Mouse (Mus musculus): ENCODE data around the gene Vamp5. TPM values are rescaled to one million over a fixed set of nuclear protein-coding genes. Genes with fewer than 3 reads are reported as not detected.

Gene Vamp5
- polyA plus RNA-seq, 1 experiment from 2014 or later, result 32.1 TPM

DNA sequence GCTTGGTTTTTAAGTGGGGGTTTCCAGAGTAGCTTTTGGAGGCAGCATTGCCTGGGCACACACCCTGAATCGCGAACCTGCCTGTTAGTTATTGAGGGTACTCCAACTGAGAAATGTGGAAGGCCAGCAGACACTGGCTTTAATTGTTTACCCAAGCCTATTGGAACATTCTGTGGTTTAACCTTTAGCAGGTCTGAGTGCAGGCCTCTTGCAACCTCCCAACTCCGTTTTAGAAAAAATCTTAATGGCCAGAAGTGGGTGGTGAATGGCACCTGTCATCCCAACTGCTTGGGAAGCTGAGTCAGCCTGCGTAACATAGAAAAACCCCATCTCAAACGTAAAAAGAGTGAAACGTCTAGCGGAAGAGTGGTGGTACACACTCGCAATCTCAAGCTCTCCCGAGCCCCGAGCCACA lies 16.6 kb upstream of the Vamp5 start:
- no peak overlapping the region for H3K9ac ChIP-seq (ENCODE audit: low read depth, low read length)
- no peaks in the 10 kb centered on the region for H3K4me1 ChIP-seq (ENCODE audit: control insufficient read depth, insufficient read depth, low read length)
- no peak overlapping the region for H3K27ac ChIP-seq (ENCODE audit: low read depth, low read length)
- H3K27me3 ChIP-seq (ENCODE audit: control insufficient read depth, insufficient read depth, low read length), result no peaks in the 10 kb centered on the region
- H3K4me2 ChIP-seq (replicated peaks; ENCODE audit: low read depth, low read length), result no peak overlapping the region
- no peak overlapping the region for H3K4me3 ChIP-seq (ENCODE audit: low read length)
- ATAC-seq (ENCODE audit: low FRiP score, low TSS enrichment), result no peak
- no peaks in the 10 kb centered on the region for H3K9me3 ChIP-seq (ENCODE audit: control insufficient read depth, low read length)
- H3K36me3 ChIP-seq (ENCODE audit: control insufficient read depth, insufficient read depth, low read length), result no peaks in the 10 kb centered on the region
- 81% methylated on average over 10 of the region's 10 CpGs for WGBS

DNA sequence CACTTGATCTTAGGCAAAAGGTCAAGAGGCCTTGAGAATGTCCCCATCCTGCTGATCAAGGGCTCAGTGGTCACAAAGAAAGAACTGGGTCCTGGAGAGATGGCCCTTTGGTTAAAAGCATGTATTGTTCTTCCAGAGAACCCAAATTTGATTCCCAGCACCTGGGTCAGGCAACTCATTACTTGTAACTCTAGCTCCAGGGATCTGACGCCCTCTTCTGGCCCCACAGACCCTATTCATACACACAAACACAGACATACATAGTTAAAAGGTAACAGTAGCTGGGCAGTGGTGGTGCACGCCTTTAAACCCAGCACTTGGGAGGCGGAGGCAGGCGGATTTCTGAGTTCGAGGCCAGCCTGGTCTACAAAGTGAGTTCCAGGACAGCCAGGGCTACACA lies 12.1 kb upstream of the Vamp5 start:
- H3K4me1 ChIP-seq (ENCODE audit: control insufficient read depth, insufficient read depth, low read length), result peaks cover 25% of the 10 kb centered on the region
- no peak overlapping the region for H3K4me3 ChIP-seq (ENCODE audit: low read length)
- no peak for ATAC-seq (ENCODE audit: low FRiP score, low TSS enrichment)
- H3K9me3 ChIP-seq (ENCODE audit: control insufficient read depth, low read length), result no peaks in the 10 kb centered on the region
- WGBS, result 91% methylated on average over 5 of the region's 5 CpGs
- H3K27ac ChIP-seq (ENCODE audit: low read depth, low read length), result peak overlapping the region; percentile 42; the same call in 1 of the 2 replicates
- H3K9ac ChIP-seq (ENCODE audit: low read depth, low read length), result no peak overlapping the region
- no peaks in the 10 kb centered on the region for H3K27me3 ChIP-seq (ENCODE audit: control insufficient read depth, insufficient read depth, low read length)
- H3K4me2 ChIP-seq (replicated peaks; ENCODE audit: low read depth, low read length), result no peak overlapping the region
- no peaks in the 10 kb centered on the region for H3K36me3 ChIP-seq (ENCODE audit: control insufficient read depth, insufficient read depth, low read length)

- Histone ChIP-seq H3K4me1 (ENCODE audit: control insufficient read depth, insufficient read depth, low read length) (peaks cover 25% of the 10 kb centered on the region), H3K9ac (ENCODE audit: low read depth, low read length) (peak overlapping the region; percentile 73; the same call in 1 of the 2 replicates), H3K9me3 (ENCODE audit: control insufficient read depth, low read length) (no peaks in the 10 kb centered on the region), H3K4me3 (ENCODE audit: low read length) (peak overlapping the region; percentile 54), H3K36me3 (ENCODE audit: control insufficient read depth, insufficient read depth, low read length) (peaks cover 3% of the 10 kb centered on the region; the same call in 1 of the 2 replicates), H3K27ac (ENCODE audit: low read depth, low read length) (peak overlapping the region; percentile 97), H3K4me2 (replicated peaks; ENCODE audit: low read depth, low read length) (peak overlapping the region; percentile 55), H3K27me3 (ENCODE audit: control insufficient read depth, insufficient read depth, low read length) (no peaks in the 10 kb centered on the region)
- ATAC-seq (ENCODE audit: low FRiP score, low TSS enrichment), result peak; percentile 82
- WGBS, result 13% methylated on average over 12 of the region's 12 CpGs
These were observed 10.7 kb upstream of the Vamp5 start for GRCm38 (mm10) chr6:72390795-72391521.

DNA sequence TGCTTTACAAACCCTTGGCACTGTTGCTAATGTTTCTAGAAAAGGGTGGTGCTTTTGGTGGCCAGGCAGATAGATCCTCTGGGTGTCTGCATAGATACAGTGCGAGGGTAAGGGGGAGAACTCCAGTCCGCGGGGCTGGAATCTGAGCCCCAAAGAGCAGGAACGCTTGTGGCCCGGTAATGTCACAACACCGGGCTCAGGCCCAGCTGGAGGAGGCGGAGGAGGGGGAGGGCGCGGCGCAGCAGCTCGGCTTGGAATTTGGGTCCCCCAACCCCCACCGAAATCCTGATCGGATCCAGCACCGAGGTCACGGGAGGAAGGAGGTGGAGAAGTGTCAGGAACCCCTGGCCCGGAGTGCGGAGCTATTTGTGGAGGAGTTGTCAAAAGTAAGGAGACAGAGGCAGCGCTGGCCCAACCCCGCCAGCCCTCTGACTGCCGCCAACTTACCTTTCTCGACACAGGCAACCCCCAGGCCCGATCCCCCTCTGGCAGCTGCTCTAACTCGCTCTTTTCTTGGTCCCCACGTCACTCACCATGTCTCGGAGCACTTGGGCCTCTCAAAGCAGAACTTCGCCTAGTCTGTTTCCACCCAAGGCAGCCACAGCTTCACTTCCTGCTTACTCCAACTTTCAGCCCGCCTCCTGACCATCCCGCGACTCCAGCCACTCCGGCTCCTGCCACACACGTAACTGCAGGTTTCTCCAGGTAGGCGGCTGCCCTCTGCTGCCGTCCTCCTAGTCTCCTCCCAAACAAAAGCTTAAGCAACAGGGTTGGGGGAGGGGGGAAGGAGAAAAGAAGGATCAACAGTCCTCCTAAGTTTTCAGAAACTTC lies 9.9 kb upstream of the Vamp5 start, which contains the start of gene Vamp8:
Gene Vamp8 (minus strand): TSS at position 763 of the 831 bp plus-strand sequence.
- WGBS, result 1% methylated on average over 32 of the region's 33 CpGs
- ATAC-seq (ENCODE audit: low FRiP score, low TSS enrichment), result peak; percentile 71
- Histone ChIP-seq H3K4me1 (ENCODE audit: control insufficient read depth, insufficient read depth, low read length) (peaks cover 25% of the 10 kb centered on the region), H3K9me3 (ENCODE audit: control insufficient read depth, low read length) (no peaks in the 10 kb centered on the region), H3K36me3 (ENCODE audit: control insufficient read depth, insufficient read depth, low read length) (peaks cover 8% of the 10 kb centered on the region), H3K27ac (ENCODE audit: low read depth, low read length) (peak within 1 kb of the TSS; percentile 97), H3K4me2 (replicated peaks; ENCODE audit: low read depth, low read length) (peak within 1 kb of the TSS; percentile 55), H3K4me3 (ENCODE audit: low read length) (peak within 1 kb of the TSS; percentile 54), H3K9ac (ENCODE audit: low read depth, low read length) (peak within 1 kb of the TSS; percentile 73), H3K27me3 (ENCODE audit: control insufficient read depth, insufficient read depth, low read length) (no peaks in the 10 kb centered on the region)

GRCm38 (mm10) chr6:72389471-72389940 lies 9.2 kb upstream of the Vamp5 start:
- ATAC-seq (ENCODE audit: low FRiP score, low TSS enrichment), result peak; percentile 32
- H3K4me3 ChIP-seq (ENCODE audit: low read length), result peak overlapping the region; percentile 54
- peak overlapping the region; percentile 97 for H3K27ac ChIP-seq (ENCODE audit: low read depth, low read length)
- peak overlapping the region; percentile 73 for H3K9ac ChIP-seq (ENCODE audit: low read depth, low read length)
- H3K36me3 ChIP-seq (ENCODE audit: control insufficient read depth, insufficient read depth, low read length), result peaks cover 10% of the 10 kb centered on the region
- H3K9me3 ChIP-seq (ENCODE audit: control insufficient read depth, low read length), result no peaks in the 10 kb centered on the region
- H3K4me2 ChIP-seq (replicated peaks; ENCODE audit: low read depth, low read length), result peak overlapping the region; percentile 55
- peaks cover 25% of the 10 kb centered on the region for H3K4me1 ChIP-seq (ENCODE audit: control insufficient read depth, insufficient read depth, low read length)
- WGBS, result 17% methylated on average over 13 of the region's 13 CpGs
- no peaks in the 10 kb centered on the region for H3K27me3 ChIP-seq (ENCODE audit: control insufficient read depth, insufficient read depth, low read length)

GRCm38 (mm10) chr6:72388791-72389329 lies 8.6 kb upstream of the Vamp5 start:
- Histone ChIP-seq H3K4me1 (ENCODE audit: control insufficient read depth, insufficient read depth, low read length) (peaks cover 25% of the 10 kb centered on the region), H3K4me2 (replicated peaks; ENCODE audit: low read depth, low read length) (peak overlapping the region; percentile 55), H3K4me3 (ENCODE audit: low read length) (no peak overlapping the region; the same call in 1 of the 2 replicates), H3K9ac (ENCODE audit: low read depth, low read length) (peak overlapping the region; percentile 73; the same call in 1 of the 2 replicates), H3K27ac (ENCODE audit: low read depth, low read length) (no peak overlapping the region), H3K9me3 (ENCODE audit: control insufficient read depth, low read length) (no peaks in the 10 kb centered on the region), H3K27me3 (ENCODE audit: control insufficient read depth, insufficient read depth, low read length) (no peaks in the 10 kb centered on the region), H3K36me3 (ENCODE audit: control insufficient read depth, insufficient read depth, low read length) (peaks cover 10% of the 10 kb centered on the region)
- ATAC-seq (ENCODE audit: low FRiP score, low TSS enrichment), result no peak
- 83% methylated on average over 6 of the region's 6 CpGs for WGBS

GRCm38 (mm10) chr6:72388266-72388665 lies 8.0 kb upstream of the Vamp5 start:
- H3K36me3 ChIP-seq (ENCODE audit: control insufficient read depth, insufficient read depth, low read length), result peaks cover 10% of the 10 kb centered on the region
- no peak overlapping the region for H3K27ac ChIP-seq (ENCODE audit: low read depth, low read length)
- no peak for ATAC-seq (ENCODE audit: low FRiP score, low TSS enrichment)
- no peak overlapping the region for H3K9ac ChIP-seq (ENCODE audit: low read depth, low read length)
- no peak overlapping the region for H3K4me2 ChIP-seq (replicated peaks; ENCODE audit: low read depth, low read length)
- H3K4me3 ChIP-seq (ENCODE audit: low read length), result no peak overlapping the region
- WGBS, result 61% methylated on average over 10 of the region's 10 CpGs
- H3K4me1 ChIP-seq (ENCODE audit: control insufficient read depth, insufficient read depth, low read length), result peaks cover 25% of the 10 kb centered on the region
- no peaks in the 10 kb centered on the region for H3K27me3 ChIP-seq (ENCODE audit: control insufficient read depth, insufficient read depth, low read length)
- no peaks in the 10 kb centered on the region for H3K9me3 ChIP-seq (ENCODE audit: control insufficient read depth, low read length)

DNA sequence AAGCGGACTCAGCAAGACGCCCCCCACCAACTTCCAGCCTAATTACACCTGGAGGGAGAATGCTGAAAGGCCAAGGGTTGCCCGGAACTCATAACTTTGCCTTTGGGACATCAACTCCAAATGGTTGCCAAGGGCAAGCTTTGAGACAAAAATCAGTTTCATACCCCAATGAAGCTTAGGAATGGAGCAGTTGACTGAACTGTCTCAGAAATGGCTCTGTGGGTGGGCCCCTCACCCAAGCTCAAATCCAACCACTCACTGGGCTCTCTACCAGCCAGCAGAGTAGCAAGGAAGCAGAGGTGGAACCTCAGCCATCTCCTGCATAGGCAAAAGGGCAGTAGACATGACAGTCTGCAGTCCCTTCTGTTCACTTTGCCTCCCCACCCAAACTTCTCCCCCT lies 7.5 kb upstream of the Vamp5 start:
- Histone ChIP-seq H3K27me3 (ENCODE audit: control insufficient read depth, insufficient read depth, low read length) (no peaks in the 10 kb centered on the region), H3K4me3 (ENCODE audit: low read length) (no peak overlapping the region), H3K9me3 (ENCODE audit: control insufficient read depth, low read length) (no peaks in the 10 kb centered on the region), H3K9ac (ENCODE audit: low read depth, low read length) (no peak overlapping the region), H3K4me1 (ENCODE audit: control insufficient read depth, insufficient read depth, low read length) (peaks cover 25% of the 10 kb centered on the region), H3K27ac (ENCODE audit: low read depth, low read length) (no peak overlapping the region), H3K36me3 (ENCODE audit: control insufficient read depth, insufficient read depth, low read length) (peaks cover 10% of the 10 kb centered on the region), H3K4me2 (replicated peaks; ENCODE audit: low read depth, low read length) (no peak overlapping the region)
- no peak for ATAC-seq (ENCODE audit: low FRiP score, low TSS enrichment)
- 59% methylated on average over 3 of the region's 3 CpGs for WGBS
